Mouse (Mus musculus): ENCODE measurements at regions not wholly inside any gene's neighbourhood (a gene's known extent, or its start where the extent isn't known, plus 50 kb on each side); places are given as distances from the start of the nearest gene placed in this dataset.

DNA sequence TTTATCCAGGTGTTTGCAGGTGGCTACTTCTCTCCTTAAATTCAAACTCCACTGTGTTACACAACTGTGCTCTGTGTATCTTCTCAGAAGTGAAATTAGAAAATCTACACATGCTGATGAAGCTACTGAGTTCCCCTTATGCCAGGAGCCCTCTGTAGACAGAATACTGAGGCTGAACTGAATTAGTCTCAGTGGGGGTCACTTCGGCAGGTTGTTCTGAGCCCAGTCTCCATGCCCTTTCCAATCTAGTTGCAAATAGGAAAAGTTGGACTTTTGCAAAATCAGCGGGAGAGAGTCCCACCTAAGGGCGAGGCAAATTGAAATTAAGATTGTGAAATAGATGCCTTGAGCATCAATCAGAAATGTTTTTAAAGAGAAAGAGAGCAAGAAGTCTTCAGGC, 833.1 kb upstream of the 4930412O13Rik start:
- TF ChIP-seq CTCF (IDR thresholded peaks at IDR 0.05; ENCODE audit: borderline replicate concordance, extremely low read depth, insufficient read depth, insufficient read length) (no peak), POLR2A (IDR thresholded peaks at IDR 0.05; ENCODE audit: borderline replicate concordance, extremely low read depth, insufficient read depth, insufficient read length, poor library complexity, severe bottlenecking) (no peak)

All from brain, embryonic 14.5 days (tissue).